Mouse (Mus musculus): ENCODE data around the gene Il17d.

Gene Il17d

DNA sequence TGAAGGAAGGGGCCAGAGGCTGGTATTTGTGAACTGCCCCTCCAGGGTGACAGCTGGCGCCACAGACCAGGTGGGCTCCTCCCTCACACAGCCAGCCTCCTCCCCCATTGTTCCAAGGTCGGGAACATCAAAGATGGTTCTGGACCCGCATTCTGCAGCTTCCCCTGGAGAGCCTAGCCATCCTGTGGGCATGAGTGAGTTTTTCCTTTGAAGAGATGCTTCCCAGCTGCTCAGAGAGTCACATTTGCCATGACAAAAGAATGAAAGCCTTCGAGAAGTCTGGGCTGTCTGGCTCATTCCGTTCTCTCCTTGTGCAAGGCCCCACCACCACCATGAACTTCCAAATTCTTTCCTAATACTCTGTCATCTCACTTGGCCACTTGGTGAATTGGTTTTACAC lies 9.8 kb downstream of the Il17d start:
- intact Hi-C loops (cut with DNase I), result loop anchor here (5.0 kb wide), 1 partner anchor 83 kb away; no protein-coding TSS in a partner anchor

DNA sequence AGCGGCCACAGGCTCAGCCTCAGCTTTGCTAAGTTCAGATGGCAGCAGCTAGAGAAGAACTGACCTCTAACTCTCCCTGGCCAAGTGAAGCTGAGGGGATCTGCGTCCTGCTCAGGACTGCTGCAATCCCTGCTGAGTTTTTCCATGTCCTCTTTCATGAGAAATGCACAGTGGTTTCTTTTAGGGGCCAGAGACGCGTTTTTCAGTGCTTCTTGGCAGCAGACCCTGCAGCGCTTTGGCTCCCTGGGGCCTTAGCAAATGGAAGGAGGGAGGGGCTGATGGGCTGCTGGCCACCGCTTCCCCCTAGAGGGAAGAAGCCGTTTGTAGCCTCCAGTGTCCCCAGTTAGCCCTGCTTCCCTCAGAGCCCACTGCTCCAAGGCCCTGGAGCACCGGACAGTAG lies 10.4 kb downstream of the Il17d start:
- intact Hi-C loops (cut with DNase I), result loop anchor here (5.0 kb wide), 2 partner anchors 37 to 82 kb away; partner anchors contain the start of gene Eef1akmt1

DNA sequence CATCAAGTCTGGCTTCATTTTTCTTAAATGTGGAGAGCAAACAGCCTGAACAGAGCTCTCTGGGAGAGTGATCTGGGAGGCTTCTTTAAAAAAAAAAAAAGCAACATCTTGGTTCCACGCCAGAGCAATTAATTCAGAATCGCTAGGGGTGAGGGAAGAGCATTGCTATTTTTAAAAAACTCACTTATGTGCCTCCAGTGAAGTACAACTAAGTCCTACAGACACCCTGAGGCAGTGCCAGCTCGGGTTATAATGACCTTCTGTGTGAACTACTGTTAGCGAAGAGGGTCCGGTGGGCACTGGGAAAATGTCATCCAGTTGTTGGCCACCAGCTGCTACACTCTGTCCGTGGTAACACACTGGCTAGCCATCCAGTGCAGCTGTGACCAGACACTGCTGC lies 11.1 kb downstream of the Il17d start:
- intact Hi-C loops (cut with DNase I), result loop anchor here (5.0 kb wide), 1 partner anchor 37 kb away; the partner anchor contains the start of gene Eef1akmt1

DNA sequence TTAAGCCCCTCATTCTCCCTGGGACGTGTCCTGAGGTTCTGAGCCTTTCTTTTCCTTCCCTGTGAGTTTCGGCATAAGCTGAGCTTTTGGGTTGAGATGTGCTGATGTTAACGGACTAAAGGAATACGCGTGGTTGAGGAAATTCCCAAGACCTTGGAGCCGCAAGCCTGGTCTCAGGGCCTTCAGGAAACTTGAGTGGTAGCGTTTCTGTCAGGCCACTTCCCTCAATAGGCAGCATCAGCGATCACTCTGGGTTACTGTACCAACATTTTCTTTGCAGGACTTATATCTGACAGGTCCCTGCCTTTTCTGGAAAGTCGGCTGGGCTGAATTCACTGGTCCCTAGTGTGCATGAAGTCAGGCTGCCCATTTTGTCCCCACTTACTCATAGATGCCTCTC lies 12.2 kb downstream of the Il17d start:
- intact Hi-C loops (cut with DNase I), result loop anchor here (5.0 kb wide), 1 partner anchor 35 kb away; the partner anchor contains the start of gene Eef1akmt1

DNA sequence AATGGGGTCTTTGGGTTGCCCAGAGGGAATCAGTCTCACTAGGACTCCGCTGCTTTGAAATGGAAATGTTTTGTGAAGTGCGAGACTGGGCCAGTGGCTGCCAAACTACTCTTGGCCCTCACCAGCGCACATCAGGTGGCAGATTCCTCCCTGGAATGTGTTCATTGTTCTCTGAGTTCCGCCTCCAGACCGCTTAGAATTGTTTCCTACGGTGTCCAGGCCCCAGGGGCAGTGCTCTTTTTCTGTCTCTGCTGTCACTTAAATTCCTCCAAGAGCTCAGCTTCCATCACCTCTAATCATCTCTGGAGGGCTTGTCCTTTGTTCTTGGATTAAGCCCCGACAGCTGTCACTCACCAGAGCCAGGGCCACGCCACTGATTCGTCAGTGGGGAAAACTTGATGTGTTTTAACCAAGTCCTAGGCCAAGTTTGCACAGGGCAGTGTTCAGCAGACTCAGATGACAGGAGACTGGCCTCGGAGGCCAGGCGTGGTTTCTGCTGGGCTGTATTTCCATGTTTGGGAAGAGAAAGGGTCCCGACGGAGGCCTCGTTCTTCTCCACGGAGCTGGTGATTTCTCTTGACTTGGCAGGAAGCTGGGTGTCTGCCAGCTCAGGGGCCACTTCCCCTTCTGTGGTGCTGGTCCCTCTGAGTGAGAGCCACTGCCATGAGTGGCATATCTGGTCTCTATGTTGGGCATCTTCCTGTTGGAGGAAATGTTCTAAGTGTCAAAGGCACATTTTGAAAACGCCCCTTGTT lies 12.9 kb downstream of the Il17d start:
- intact Hi-C loops (cut with DNase I), result loop anchor here (5.0 kb wide), 1 partner anchor 35 kb away; the partner anchor contains the start of gene Eef1akmt1

DNA sequence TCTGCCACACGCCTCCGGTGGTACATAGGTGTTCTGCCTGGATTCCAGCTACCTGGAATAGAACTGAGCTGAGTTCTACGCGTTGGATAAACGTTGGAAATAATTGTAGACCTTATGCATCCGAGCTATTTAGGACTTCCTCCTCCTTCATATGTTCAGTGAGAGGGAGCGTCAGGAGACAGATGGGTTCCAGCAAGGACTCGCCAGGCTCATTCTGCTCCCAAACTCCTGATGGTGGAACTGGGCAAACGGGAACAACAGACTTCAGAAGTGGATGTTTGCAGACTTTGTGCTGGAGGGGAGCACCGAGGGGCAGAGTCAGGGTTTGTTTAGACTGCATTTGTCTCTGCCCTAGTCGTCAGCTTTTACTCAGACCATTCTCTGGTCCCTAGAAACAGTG lies 16.1 kb downstream of the Il17d start:
- intact Hi-C loops (cut with DNase I), result no loop called here

DNA sequence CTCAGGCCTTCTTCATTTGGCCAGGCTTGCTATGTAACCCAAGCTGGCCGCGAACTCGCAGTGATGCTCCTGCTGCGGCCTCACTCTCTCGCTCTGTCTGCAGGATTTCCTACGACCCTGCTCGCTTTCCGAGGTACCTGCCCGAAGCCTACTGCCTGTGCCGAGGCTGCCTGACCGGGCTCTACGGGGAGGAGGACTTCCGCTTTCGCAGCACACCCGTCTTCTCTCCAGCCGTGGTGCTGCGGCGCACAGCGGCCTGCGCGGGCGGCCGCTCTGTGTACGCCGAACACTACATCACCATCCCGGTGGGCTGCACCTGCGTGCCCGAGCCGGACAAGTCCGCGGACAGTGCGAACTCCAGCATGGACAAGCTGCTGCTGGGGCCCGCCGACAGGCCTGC lies 17.7 kb downstream of the Il17d start:
- intact Hi-C loops (cut with DNase I), result no loop called here

DNA sequence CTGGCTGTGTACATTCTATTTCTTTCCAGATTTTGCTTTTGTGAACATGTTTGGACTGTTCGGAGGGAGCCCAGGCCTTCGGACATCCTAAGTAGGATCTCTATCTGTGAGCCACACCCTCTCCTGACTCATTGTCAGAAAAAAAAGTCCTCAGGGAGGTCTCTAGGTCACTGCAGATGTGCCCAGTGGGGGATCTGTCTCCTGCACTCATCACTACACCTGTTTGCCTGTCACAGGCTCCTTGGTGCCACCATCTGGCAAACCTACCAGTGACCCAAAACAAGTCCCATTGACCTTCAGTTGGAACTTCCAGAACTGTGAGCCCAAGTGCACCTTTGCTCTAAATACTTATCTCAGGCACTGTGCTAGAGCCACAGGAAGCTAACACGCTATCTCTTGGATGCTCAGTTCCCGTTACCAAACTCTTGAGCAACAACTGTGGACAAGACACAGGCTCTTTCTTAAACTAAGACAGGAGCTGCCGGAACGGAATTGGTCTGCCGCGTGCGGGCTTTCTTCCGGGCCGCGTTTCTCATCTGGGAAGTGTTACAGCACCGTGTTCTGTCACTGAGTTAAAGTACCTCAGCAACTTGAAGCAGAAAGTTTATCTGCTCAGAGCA lies 19.0 kb downstream of the Il17d start:
- intact Hi-C loops (cut with DNase I), result no loop called here

DNA sequence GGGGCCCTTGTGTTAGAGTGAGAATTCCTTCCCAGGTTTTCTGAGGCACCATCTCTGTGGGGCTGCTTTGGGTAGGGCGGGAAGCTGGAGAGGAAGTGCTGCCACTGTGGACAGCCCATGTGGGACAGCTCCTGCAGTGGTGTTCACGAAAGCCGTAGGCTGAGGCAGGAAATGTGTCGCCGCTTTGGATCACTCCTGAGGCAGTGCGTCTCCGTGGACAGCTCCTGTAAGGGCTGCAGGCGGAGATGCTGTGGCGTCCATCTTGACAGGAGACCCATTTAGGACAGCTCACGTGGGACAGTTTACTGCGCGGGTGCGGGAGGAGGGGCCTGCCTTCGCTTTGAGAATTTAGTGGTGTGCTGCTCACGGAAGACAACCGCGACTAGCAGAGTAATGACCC lies 20.9 kb downstream of the Il17d start:
- intact Hi-C loops (cut with DNase I), result no loop called here

DNA sequence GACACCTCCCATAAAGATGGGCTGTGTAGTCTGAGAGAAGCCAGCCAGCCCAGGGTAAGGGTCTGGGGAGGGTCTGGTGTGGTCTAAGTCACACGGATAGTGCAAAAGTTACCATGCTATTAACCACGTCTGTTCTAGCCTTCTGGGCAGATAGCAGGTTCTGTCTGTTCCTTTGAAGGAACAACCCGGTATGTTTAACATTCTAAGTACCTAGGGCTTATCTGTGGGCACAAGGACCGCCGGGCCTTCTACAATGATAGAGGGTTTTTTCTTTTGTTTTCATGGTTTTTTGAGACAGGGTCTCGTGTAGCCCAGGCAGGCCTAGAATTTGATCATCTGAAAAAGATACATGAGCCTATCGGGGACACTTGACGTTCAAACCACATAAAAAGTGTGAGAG lies 21.6 kb downstream of the Il17d start:
- intact Hi-C loops (cut with DNase I), result no loop called here

DNA sequence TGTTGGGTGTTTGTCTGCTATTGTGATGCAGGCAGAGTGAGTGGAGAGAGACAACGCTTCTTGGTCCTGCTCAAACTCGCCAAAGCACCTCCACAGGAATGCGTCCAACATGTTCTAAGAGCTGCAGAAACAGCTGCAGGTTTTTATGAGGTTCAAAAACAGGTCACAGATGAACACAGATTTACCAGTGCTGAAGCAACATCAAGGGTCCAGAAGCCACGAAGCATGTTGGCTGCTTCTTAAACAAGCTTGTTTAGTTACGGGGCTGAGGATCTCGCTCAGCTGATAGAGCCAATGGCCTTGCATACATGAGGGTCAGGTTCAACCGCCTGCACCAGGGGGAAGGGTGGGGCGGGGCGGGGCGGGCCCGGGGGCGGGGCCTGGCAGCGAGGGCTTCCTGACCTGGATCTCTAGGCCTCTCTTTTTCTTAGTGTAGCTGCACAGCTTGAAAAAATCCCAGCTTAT lies 22.0 kb downstream of the Il17d start:
- intact Hi-C loops (cut with DNase I), result no loop called here

DNA sequence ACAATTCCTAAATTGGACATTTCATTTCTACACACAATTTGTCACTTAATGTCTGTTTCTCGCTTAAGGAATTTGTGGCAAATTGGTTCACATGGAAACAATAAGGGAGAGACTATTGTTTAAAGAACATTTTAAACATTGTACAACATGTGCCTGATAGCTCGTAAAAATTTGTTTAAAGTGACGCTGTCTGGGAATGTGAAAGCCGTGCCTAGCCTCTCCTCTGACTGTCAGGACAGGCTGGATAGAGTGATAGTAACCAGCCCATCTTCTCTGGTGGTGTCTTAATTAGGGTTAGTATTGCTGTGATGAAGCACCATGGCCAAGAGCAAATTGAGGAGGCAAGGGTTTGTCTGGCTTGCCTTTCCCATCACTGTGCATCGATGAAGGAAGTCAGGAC lies 22.5 kb downstream of the Il17d start:
- intact Hi-C loops (cut with DNase I), result no loop called here

DNA sequence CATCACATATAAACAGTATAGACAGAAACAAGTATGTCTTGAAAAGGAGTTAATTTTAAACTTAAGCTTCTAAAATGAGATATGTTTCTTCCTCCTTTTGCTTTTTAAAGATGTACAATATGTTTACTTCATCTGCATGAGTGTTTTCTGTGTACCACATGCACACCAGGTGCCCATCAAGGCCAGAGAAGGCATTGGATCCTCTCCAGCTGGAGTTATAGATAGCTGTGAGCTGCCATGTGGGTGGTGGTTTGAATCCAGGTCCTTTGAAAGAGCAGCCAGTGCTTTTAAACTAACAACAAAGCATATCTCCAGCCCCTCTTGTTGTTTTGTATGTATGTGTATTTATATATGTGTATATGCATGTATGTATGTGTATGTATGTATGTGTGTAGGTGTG lies 28.4 kb downstream of the Il17d start:
- intact Hi-C loops (cut with DNase I), result no loop called here

DNA sequence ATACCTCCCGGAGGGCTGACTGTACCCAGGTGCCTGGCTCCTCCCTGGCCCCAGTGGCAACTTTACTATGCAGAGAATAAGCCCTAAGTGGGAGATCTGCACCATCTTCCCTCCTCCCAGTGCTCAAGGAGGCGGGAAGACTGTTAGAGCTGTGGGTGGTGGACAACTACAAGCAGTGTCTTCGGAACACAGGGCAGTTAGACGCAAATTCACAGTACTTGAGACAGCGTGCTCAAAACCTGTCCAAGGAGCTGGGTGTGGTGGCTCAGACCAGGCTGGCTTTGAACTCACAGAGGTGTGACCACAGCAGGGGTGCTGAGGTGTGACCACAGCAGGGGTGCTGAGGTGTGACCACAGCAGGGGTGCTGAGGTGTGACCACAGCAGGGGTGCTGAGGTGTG lies 29.9 kb downstream of the Il17d start:
- intact Hi-C loops (cut with DNase I), result no loop called here

DNA sequence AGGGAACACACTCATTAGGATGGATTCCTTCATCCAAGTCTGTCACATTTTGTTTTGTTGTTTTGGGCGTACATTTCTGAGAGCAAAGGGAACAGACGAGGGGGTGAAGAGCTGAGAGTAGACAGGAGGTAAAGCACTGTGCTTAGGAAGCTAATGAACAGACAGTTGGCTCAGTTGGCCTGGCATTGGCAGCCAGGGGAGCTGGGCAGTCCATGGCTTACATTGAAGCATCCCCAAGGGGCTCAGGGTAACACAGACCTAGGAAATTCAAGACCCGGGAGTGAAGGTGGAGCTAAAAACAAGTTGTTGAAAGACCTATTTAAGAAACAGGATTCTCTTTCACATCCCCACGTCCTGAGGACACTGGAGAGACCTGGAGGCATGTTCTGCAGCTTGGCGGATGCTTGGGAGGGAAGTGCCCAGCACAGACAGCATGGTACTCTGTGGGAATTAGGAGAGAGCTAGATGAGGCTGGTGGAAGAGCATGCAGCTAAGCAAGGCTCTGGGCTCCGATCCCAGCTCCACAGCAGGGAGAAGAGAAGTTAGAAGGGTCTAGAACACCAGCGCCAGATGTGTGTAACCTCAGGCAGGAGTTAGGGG lies 31.0 kb downstream of the Il17d start:
- intact Hi-C loops (cut with DNase I), result no loop called here

DNA sequence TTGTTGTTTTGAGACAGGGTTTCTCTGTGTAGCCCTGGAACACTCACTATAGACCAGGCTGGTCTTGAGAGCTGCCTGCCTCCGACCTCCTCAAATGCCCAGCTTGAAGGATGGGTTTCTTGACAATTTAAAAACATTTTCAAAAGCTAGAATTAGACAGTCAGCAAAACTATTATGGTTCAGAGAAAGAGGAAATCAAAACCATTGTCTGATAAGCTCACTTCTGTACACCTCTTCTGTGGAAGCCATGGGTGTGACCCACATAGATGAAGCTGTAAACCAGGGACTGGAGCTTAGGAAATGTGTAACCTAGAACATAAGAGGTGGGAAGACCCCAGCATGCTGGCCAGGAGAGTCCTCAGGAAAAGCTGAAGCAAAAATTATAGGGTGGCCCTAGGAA lies 32.3 kb downstream of the Il17d start:
- intact Hi-C loops (cut with DNase I), result no loop called here

DNA sequence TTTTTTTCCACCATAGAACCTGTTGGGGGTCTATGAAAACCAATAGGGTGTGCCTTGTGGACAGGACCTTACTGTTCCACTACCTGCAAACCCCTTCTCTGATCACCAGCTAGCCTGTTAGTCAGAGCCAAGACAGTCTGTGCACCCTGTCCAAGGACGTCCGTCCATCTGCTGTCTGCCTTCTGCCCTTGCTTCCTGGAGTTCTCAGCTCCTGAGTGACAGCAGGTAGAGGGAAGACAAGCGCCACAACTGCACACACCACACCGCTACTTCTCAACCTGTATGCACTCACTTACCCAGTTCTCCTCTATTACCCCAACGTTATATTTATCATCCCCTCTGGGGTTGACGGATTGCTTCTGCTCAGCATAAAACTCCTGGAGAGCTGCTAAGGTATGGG lies 41.0 kb downstream of the Il17d start:
- intact Hi-C loops (cut with DNase I), result no loop called here

DNA sequence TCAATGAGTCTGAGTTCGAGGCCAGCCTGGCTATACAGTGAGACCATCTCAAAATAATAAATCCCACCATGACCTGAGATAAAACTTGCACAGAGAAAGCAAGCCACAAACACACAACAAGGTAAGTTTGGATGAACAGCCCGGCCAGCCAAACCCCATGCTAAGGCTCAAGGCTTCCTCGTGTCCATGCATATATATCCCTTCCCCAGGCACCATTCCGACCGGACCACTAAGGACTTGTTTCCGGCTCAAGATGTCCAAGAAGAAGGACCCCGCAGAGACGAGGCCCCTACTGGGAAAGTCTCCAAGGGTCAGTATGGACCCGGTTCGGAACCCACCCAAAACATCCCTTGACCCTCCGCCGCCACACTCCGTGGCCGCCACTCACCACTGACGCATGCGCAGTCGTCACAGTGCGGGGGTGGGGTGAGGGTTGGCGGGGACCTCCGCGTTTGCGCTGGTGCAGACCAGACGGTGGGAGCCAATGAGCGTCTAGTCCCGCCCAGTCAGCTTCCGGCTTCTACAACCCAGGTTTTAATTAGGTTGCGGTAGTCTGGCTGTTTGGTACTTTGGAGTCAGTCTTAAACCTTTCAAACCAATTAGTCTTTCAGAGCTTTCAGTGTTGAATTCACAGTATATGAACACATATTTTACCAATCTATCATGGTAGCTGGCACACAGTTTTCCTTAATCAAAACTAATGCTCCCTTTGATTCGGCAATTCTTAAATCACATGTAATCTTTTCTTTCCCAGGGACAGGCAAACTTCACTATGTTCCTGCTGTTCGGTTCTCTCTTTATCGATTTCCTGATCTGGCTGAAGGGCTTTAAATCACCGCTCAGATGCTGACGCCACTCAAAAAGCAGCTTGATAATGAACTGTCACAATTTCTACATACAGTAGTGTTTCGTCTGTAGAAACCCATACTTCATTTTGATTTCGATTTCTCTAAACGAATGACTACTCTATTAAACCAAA lies 46.9 kb downstream of the Il17d start, which contains the start of gene Eef1akmt1:
TSS of gene Eef1akmt1 (minus strand) at position 458 of the 979 bp plus-strand sequence.
- intact Hi-C loops (cut with DNase I), result loop anchor here (5.0 kb wide), 1 partner anchor 34 kb away; no protein-coding TSS in a partner anchor

DNA sequence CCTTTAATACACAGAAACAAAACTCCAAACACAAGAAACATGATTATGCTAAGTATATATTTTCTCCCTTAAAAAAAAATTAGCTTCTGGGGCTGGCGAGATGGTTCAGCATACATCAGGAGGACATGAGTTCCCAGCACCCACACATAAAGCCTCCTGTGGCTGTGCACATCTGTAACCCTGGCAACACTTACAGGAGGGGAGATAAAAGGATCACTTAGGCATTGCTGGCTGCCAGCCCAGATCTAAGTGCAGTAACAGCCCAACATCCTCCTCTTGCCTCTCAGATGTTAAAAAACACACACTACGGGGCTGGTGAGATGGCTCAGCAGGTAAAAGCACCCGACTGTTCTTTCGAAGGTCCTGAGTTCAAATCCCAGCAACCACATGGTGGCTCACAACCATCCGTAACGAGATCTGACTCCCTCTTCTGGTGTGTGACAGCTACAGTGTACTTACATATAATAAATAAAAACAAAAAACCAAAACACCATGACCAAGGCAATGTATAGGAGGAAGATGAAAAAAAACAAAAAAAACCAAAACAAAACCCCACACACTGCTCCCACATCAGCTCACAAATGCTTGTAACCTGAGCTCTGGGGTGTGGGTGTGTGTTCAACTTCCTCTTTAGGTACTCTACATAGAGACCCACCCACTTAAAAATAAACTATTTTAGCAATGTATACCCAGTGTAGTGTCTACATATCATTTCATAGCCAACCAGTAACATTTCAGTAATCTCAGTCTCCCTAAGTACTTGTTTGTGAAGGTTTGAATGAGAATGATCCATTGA lies 50.4 kb downstream of the Il17d start:
- intact Hi-C loops (cut with DNase I), result loop anchor here (5.0 kb wide), 1 partner anchor 38 kb away; no protein-coding TSS in a partner anchor
